Mouse (Mus musculus) liver, embryonic 13.5 days (tissue): Measurements from ENCODE around the gene Unc5b. TPM values are rescaled to one million over a fixed set of nuclear protein-coding genes. Genes with fewer than 3 reads are reported as not detected.

Source experiments
- ATAC-seq: fragments of 200-750 bp; cut with Nextera tagmentation; 2 replicates; pipeline ENCODE4 v1.8.0; 2017; ENCODE audit warnings: low read depth, mild to moderate bottlenecking, moderate number of reproducible peaks, moderate library complexity
- DNase-seq: peaks from one replicate; pipeline ENCODE4 v3.0.0; 2022
- H3K27ac ChIP-seq: fragments of 300-500 bp; sonication (generic); 2 replicates; pipeline ENCODE4 v1.5.1; 2015; ENCODE audit warnings: moderate library complexity, mild to moderate bottlenecking, inconsistent platforms
- H3K27me3 ChIP-seq: fragments of 300-500 bp; sonication (generic); 2 replicates; pipeline ENCODE4 v1.6.1; 2015; ENCODE audit warnings: mild to moderate bottlenecking, inconsistent platforms
- H3K36me3 ChIP-seq: fragments of 300-500 bp; sonication (generic); 2 replicates; pipeline ENCODE4 v1.6.1; 2015; ENCODE audit warnings: mild to moderate bottlenecking, inconsistent platforms
- H3K4me1 ChIP-seq: fragments of 300-500 bp; sonication (generic); replicated peaks from 2 replicates; pipeline ENCODE4 v1.6.1; 2015; ENCODE audit warnings: inconsistent platforms
- H3K4me2 ChIP-seq: fragments of 300-500 bp; sonication (generic); 2 replicates; pipeline ENCODE4 v1.6.1; 2015; ENCODE audit warnings: inconsistent platforms, mild to moderate bottlenecking, moderate library complexity
- H3K4me3 ChIP-seq: fragments of 300-500 bp; sonication (generic); replicated peaks from 2 replicates; pipeline ENCODE4 v1.5.1; 2015; ENCODE audit warnings: mild to moderate bottlenecking, inconsistent platforms
- H3K9ac ChIP-seq: fragments of 300-500 bp; sonication (generic); 2 replicates; pipeline ENCODE4 v1.6.1; 2015; ENCODE audit warnings: mild to moderate bottlenecking, inconsistent platforms
- H3K9me3 ChIP-seq: fragments of 300-500 bp; sonication (generic); replicated peaks from 2 replicates; pipeline ENCODE4 v1.6.1; 2016; ENCODE audit warnings: inconsistent platforms
- WGBS: fragments of 180-500 bp; shearing (Covaris S2); methylation state at CpG from one replicate; pipeline ENCODE4 v1.1.7; 2015; ENCODE audit not compliant: insufficient replicate concordance; 5-methylcytosine and 5-hydroxymethylcytosine counted together
- polyA plus RNA-seq: library from polyadenylated mRNA; unstranded; fragments of >200 nt; fragmentation: Nextera tagmentation; extraction: Ambion mirVana; gene quantifications from 2 replicates; pipeline ENCODE4 v1.2.1, GENCODE M21; 2015

The Unc5b gene
- polyA plus RNA-seq, 1 experiment from 2014 or later: 0.52 TPM

DNA sequence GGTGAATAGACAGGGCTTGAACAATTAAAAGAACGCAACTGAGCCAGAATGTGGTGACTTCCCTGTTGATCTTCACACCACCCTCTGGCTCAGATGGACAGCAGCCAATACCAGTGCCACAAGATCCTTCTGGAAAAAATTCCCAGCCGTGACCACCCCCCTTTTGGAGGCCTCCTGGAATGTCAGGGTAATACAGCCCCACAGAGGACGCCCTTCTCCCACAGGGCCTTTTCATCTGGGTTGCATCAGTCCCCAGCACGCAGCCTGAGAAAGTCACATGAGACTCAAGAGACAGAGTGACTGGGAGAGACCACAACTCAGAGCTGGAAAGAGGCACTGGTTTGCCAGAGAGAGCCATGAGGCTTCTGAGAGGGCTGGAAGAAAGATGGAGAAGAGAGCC lies 60.5 kb downstream of the Unc5b start:
- 58% methylated on average over 4 of the region's 4 CpGs for whole genome bisulfite sequencing
- H3K9ac ChIP-seq: no peak overlapping the region
- no peaks in the 10 kb centered on the region for H3K4me1 ChIP-seq
- no peaks in the 10 kb centered on the region; the same call in 1 of the 2 replicates for H3K36me3 ChIP-seq
- H3K9me3 ChIP-seq: no peaks in the 10 kb centered on the region
- no peak overlapping the region for H3K4me2 ChIP-seq
- ATAC-seq (no peak), DNase-seq (no peak)
- H3K4me3 ChIP-seq: no peak overlapping the region
- H3K27me3 ChIP-seq: no peaks in the 10 kb centered on the region
- no peak overlapping the region for H3K27ac ChIP-seq

DNA sequence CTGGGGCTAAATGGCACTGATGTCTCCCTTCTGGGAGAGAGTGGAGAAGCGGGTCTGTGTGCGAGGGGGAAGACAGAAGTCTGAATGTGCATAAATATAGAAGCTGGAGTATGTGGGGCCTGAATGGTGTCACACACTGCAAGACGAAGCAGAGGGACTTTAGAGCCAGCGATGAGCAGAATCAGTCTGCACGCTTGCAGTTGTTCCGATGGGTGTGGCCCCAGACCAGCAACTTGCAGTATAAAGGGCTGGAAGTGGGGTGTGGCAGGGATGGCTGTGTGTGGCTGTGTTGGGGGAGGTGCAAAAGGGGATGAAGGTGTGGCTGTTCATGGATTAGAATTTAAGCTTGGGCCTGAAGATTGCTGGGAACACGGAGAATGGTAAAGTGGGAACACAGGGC lies 62.8 kb downstream of the Unc5b start:
- Histone ChIP-seq H3K9ac (no peak overlapping the region), H3K4me2 (no peak overlapping the region)
- no peak for ATAC-seq

DNA sequence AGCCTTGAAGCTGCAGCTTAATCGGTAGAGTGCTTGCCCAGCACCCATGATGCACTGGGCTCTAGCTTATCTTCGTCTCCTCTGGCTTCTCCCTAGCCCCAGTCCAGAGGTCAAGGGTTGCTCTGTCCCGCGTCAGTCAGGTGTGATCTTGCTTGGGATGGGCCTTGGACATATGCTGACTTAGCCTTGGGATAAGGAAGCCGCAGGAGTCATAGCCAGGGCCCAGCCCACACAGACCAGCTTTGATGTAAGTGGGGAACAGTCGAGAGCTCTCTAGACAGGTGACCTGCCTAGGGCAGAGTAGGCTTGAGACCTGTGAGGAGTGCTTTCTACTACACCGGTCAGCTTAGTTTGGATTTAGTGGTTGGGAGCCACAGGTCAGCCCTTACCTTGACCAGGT lies 64.0 kb downstream of the Unc5b start:
- H3K9me3 ChIP-seq: no peaks in the 10 kb centered on the region
- no peak overlapping the region for H3K4me3 ChIP-seq
- H3K4me2 ChIP-seq: no peak overlapping the region
- H3K36me3 ChIP-seq: no peaks in the 10 kb centered on the region; the same call in 1 of the 2 replicates
- H3K27me3 ChIP-seq: no peaks in the 10 kb centered on the region
- no peak overlapping the region for H3K27ac ChIP-seq
- DNase-seq: no peak
- no peaks in the 10 kb centered on the region for H3K4me1 ChIP-seq
- no peak for ATAC-seq
- H3K9ac ChIP-seq: no peak overlapping the region
- 61% methylated on average over 7 of the region's 7 CpGs for WGBS

More for the DNA sequence above, 62.8 kb downstream of the Unc5b start:
- H3K4me3 ChIP-seq: no peak overlapping the region
- no peaks in the 10 kb centered on the region for H3K4me1 ChIP-seq
- WGBS: 69% methylated on average over 7 of the region's 7 CpGs
- no peaks in the 10 kb centered on the region; the same call in 1 of the 2 replicates for H3K36me3 ChIP-seq
- no peak for DNase-seq
- no peaks in the 10 kb centered on the region for H3K9me3 ChIP-seq
- H3K27ac ChIP-seq: no peak overlapping the region
- H3K27me3 ChIP-seq: no peaks in the 10 kb centered on the region

DNA sequence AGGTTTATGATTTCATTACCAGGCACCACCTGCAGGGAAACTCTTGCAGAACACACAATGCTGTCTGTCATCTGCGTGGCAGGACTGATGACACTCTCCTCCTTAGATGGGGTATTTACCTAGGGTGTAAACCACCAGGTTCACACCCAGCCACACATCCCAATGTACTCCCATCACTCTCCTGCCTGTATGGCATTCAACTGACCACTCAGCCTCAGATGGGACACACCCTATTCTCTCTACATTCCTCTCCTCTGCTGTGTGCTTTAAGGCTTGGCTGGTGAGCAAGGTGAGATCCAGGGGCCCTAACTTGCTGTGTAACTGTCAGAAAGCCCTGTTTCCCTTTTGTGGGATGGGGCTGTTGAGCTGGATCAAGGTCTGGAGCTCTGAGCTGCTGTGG lies 69.3 kb downstream of the Unc5b start:
- Histone ChIP-seq H3K9me3 (no peaks in the 10 kb centered on the region), H3K4me1 (no peaks in the 10 kb centered on the region), H3K27me3 (no peaks in the 10 kb centered on the region), H3K4me2 (no peak overlapping the region), H3K4me3 (no peak overlapping the region), H3K27ac (no peak overlapping the region), H3K9ac (no peak overlapping the region), H3K36me3 (no peaks in the 10 kb centered on the region)
- ATAC-seq: no peak
- no peak for DNase-seq
- 68% methylated on average over 1 of the region's 1 CpGs for WGBS

DNA sequence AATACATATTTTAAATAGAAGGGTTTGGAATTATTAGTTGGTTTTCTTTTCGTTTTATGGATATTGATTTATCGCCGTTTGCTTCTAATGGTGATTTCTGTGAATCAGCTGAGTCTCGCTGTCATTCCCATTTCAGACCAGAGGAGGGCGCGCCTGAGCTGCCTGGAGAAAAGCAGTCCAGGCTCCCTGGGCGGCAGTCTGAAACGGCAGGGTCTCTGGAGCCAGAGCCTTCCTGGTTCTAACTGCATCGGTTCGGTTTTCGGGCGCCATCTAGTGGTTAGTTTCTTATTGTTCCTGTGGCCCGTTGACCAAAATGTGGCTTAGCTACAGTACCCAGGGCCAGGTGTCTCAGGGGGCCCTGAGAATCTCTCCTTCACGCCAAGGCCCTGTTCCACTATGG lies 71.0 kb downstream of the Unc5b start:
- Histone ChIP-seq H3K9me3 (no peaks in the 10 kb centered on the region; the same call in 1 of the 2 replicates), H3K27me3 (no peaks in the 10 kb centered on the region), H3K36me3 (no peaks in the 10 kb centered on the region), H3K4me3 (no peak overlapping the region), H3K4me1 (no peaks in the 10 kb centered on the region), H3K9ac (no peak overlapping the region), H3K27ac (no peak overlapping the region), H3K4me2 (no peak overlapping the region)
- peak; percentile 72 for DNase-seq
- peak; percentile 62 for ATAC-seq
- 9% methylated on average over 14 of the region's 14 CpGs for WGBS

DNA sequence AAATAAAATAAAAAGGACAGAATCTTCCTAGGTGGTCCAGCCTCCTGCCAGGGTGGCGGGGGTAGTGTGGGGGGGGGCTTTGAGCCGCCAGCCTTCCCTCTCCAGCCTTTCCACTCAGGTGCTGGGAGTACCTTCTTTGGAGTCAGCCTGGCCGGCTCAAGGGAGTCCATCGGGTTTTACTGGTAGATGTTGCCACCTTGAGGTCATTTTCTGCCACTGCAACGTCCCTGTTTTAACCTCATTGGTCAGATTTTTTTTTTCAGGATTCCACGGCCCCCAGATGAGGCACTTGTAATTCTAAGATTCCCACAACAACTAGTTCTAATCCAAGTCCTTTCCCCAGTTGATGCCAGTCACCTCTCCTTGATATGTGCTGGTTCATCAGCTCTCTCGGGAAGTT lies 74.4 kb downstream of the Unc5b start:
- Histone ChIP-seq H3K27me3 (no peaks in the 10 kb centered on the region), H3K9ac (no peak overlapping the region), H3K4me2 (no peak overlapping the region), H3K4me3 (no peak overlapping the region), H3K36me3 (no peaks in the 10 kb centered on the region), H3K4me1 (peaks cover 12% of the 10 kb centered on the region), H3K9me3 (no peaks in the 10 kb centered on the region; the same call in 1 of the 2 replicates), H3K27ac (no peak overlapping the region)
- DNase-seq (peak; percentile 32), ATAC-seq (no peak)
- WGBS: 6% methylated on average over 7 of the region's 7 CpGs

DNA sequence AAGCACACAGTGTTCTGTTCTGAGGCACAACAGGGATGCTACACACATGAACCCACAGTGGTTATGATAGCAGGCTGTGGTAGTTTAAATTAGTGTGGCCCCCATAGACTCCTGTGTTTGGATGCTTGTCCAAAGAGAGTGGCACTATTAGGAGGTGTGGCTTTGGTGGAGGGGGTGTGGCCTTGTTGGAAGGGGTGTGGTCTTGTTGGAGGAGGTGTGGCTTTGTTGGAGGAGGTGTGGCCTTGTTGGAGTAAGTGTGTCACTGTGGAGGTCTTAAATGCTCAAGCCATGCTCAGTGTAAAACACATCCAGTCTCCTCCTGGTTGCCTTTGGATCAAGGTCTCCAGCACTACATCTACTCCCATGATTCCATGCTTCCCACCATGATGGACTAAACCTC lies 75.2 kb downstream of the Unc5b start:
- ATAC-seq (no peak), DNase-seq (no peak)
- Histone ChIP-seq H3K4me1 (peaks cover 20% of the 10 kb centered on the region), H3K27me3 (no peaks in the 10 kb centered on the region), H3K4me3 (no peak overlapping the region), H3K9me3 (no peaks in the 10 kb centered on the region; the same call in 1 of the 2 replicates), H3K36me3 (no peaks in the 10 kb centered on the region), H3K4me2 (no peak overlapping the region), H3K9ac (no peak overlapping the region), H3K27ac (no peak overlapping the region)

DNA sequence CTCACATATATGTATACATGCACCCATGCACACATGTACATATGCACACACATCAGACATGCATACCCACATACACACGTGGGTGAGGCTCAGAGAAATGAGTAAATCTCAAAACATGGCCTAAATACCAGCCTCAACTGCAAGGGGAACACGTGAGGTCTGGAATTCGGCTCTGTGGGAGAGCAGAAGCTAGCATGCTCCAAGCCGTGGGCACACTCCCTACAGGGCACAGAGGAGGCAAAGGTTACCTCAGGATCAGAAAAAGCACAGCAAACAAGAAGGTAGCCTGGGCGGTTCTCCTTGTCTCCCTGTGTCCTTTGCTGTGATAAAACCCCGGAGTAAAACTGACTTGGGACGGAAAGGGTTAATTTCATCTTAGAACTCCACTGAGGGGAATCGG lies 77.4 kb downstream of the Unc5b start:
- 74% methylated on average over 8 of the region's 8 CpGs for WGBS
- Histone ChIP-seq H3K9me3 (no peaks in the 10 kb centered on the region; the same call in 1 of the 2 replicates), H3K4me1 (peaks cover 20% of the 10 kb centered on the region), H3K36me3 (no peaks in the 10 kb centered on the region), H3K4me2 (no peak overlapping the region), H3K4me3 (no peak overlapping the region), H3K9ac (no peak overlapping the region), H3K27me3 (no peaks in the 10 kb centered on the region), H3K27ac (no peak overlapping the region)
- no peak for DNase-seq
- ATAC-seq: no peak

DNA sequence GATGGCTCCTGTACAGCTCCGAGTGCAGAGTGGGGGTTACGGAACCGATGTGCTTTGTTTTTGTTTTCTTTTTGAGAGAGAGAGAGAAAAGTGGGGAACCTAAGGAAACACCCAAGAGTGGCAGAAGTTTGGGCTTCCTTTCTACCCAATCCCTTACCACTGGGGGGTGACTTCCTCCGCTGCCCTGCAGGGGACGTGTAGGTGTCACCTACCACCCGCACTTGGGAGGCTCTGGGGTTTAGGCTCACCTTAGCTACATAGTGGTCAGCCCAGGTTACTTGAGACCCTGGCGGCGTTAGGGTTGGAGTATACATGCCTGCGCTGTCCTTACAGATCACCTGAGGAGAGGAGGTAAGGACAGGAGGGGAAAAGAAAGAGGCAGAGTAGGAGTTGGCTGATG lies 78.1 kb downstream of the Unc5b start:
- H3K4me2 ChIP-seq: peak overlapping the region; percentile 83
- peak overlapping the region; percentile 57; the same call in 1 of the 2 replicates for H3K9ac ChIP-seq
- H3K9me3 ChIP-seq: no peaks in the 10 kb centered on the region; the same call in 1 of the 2 replicates
- ATAC-seq (no peak), DNase-seq (no peak)
- no peak overlapping the region for H3K27ac ChIP-seq
- no peak overlapping the region for H3K4me3 ChIP-seq
- H3K4me1 ChIP-seq: peaks cover 20% of the 10 kb centered on the region
- H3K27me3 ChIP-seq: no peaks in the 10 kb centered on the region
- 79% methylated on average over 9 of the region's 9 CpGs for WGBS
- no peaks in the 10 kb centered on the region for H3K36me3 ChIP-seq

DNA sequence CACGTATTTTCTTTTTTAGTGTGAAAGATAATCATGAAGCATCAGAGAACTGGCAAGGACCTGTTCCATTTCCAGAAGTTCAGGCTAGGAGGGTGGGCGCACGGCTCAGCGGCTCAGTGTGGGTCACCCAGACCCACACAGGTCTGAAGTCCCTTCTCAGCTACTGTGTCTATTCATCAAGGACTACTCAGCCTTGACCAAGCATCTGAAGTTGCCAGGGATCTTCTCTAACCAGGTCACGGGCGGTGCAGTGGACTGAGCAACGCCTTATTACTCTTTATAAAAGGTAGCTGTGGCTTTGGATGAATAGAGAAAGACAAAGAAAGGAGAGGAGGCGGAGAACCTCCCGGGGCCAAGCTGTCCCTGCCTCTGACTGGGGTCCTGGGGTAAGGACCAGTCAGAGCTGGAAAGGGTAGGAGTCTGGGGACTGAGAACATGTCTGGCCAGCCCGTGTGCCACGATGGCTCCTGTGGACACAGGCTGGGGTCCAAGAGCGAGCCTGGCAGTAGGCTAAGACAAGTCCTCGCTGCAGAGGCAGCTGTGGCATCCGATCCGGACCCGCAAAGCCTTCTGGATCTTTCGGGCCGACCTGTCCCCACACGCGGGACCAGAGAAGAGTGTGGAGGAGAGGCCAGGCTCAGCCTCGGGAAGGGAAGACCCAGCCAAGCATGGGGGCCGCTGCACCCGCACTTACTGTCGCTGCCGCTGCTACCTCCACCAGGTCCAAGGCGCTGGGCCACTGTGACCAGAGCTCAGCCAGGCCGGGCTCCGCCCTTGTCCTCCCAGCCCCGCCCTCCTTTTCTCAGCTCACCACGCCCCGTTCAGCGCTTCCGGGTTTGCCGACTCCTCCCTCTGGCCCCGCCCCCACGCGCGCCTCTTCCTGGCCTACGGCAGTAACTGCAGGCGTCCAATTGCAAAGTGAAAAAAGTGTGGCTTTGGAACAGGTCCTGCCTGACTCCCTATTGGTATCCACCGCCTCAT lies 79.1 kb downstream of the Unc5b start, which contains the start of gene Slc29a3:
Gene Slc29a3 (minus strand): TSS at position 755 of the 981 bp plus-strand sequence.
- peak; percentile 92 for ATAC-seq
- Histone ChIP-seq H3K27ac (no peak within 1 kb of the TSS), H3K9ac (peak within 1 kb of the TSS; percentile 82), H3K4me2 (peak within 1 kb of the TSS; percentile 83), H3K36me3 (no peaks in the 10 kb centered on the region), H3K27me3 (no peaks in the 10 kb centered on the region), H3K4me1 (peaks cover 23% of the 10 kb centered on the region), H3K4me3 (peak within 1 kb of the TSS; percentile 66), H3K9me3 (no peaks in the 10 kb centered on the region; the same call in 1 of the 2 replicates)
- DNase-seq: peak; percentile 95
- WGBS: 11% methylated on average over 41 of the region's 41 CpGs

DNA sequence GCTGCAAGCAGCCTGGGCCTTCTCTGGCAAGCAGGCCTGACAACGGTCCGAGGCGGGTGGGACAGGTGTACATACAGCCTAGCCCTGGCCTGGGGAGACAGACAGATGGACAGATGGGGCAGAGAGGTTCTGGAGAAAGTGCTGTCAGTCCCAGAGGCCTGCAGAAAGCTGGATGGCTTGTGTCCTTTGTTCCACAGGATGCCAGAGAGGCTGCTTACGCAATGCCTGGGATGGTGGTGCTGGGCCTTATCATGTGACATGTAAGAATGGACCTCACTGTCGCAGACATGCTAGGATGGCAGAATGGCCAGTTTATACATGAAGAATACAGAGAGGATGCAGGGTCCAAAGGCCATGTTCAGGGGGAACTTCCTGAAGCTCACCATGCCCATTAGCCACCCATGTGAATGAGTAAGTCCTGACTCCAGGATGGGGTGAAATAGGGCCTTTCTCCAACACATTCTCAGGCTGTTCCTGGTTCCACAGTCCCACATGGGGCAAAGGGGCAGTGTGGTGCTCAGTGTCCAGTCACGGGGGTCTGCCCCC lies 83.6 kb downstream of the Unc5b start:
- Histone ChIP-seq H3K4me2 (no peak overlapping the region), H3K9me3 (no peaks in the 10 kb centered on the region), H3K4me3 (no peak overlapping the region), H3K4me1 (peaks cover 18% of the 10 kb centered on the region), H3K9ac (no peak overlapping the region), H3K27ac (no peak overlapping the region), H3K27me3 (no peaks in the 10 kb centered on the region), H3K36me3 (no peaks in the 10 kb centered on the region)
- WGBS: 70% methylated on average over 6 of the region's 6 CpGs
- DNase-seq (no peak), ATAC-seq (no peak)
